Mouse (Mus musculus): ENCODE data around the gene Tdgf1. TPM values are rescaled to one million over a fixed set of nuclear protein-coding genes. Genes with fewer than 3 reads are reported as not detected.

Gene Tdgf1
- total RNA-seq, 2 experiments from 2014 or later, result not detected

DNA sequence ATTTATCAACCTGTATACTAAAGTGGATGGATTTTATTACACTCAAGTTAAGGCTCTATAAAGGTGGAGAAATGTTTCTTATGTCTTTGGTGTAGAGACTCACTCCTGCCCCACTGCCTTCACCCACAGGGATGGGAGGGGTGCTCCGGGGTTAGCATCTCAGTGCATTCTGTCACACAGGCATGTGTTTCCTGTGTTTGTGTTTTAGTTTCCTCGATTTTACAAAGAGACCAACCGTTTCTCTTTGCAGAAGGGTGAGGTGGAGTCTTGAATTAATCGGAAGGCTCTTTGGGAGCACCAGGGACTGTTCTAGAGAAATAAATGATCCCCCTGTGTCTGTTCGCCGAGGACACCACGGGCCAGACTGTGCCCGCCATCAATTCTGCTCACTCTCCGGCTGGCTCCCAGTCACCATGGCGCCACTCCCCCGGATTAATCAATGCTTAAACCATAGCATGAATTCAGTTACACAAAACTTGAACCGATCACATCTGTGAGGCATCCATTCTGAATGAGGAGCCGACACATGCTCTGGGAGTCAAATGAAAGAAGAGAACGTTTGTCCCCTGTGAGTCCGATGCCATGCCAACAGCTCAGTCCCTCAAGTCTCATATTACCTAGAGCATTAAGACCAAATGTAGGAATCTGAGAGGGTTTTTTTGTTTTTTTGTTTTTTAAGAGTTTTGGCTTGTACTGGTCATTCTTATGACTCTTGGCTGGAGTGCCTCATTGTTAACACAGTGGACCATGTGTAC, 25.1 kb downstream of the Tdgf1 start:
- intact Hi-C loops (cut with DNase I; ENCODE audit: low total_unique reads), result no loop called here

DNA sequence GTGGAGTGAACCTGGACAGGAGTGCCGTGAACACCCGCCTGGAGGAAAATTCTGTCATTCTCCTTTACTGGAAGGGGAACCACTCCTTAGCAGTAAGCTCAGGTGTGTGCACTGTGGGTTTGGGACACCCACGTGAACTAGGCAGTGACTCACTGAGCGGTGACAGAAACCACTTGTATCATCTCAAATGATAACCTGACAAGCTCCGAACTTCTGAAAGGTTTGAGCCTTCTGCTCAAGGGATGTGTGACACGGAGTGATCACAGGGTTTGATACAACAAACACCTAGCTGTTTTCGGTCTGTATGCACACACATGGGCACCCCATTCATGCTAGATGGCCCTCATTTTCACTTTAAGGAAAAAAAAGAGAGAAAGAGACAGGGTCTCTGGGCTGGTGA, 29.2 kb downstream of the Tdgf1 start, which contains the start of gene Fam240a:
Gene Fam240a, minus strand, starts transcription at position 76 of the 400 bp plus-strand sequence.
- no peak for DNase-seq
- intact Hi-C loops (cut with DNase I; ENCODE audit: low total_unique reads), result no loop called here

More for the DNA sequence above, 25.1 kb downstream of the Tdgf1 start:
- DNase-seq, result no peak

DNA sequence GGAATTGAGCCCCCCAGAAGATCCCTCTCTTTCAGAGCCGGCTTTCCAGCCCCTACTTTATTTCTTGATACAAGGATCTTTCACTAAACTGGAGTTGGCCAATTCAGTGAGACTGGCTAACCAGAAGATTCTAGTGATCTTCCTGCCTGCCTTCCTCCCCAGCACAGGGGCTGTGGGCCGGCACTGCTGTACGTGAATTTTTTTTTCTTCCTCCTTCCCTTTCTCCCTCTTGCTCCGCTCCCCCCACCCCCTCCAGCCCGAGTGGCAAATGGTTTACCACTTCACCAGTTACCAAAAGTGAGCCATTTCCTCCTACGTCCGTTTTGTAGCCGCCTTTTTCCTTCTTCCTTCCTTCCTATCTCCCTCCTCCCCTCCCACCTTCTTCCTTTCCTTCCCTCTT, 30.5 kb downstream of the Tdgf1 start:
- intact Hi-C loops (cut with DNase I; ENCODE audit: low total_unique reads), result no loop called here
- DNase-seq, result no peak

DNA sequence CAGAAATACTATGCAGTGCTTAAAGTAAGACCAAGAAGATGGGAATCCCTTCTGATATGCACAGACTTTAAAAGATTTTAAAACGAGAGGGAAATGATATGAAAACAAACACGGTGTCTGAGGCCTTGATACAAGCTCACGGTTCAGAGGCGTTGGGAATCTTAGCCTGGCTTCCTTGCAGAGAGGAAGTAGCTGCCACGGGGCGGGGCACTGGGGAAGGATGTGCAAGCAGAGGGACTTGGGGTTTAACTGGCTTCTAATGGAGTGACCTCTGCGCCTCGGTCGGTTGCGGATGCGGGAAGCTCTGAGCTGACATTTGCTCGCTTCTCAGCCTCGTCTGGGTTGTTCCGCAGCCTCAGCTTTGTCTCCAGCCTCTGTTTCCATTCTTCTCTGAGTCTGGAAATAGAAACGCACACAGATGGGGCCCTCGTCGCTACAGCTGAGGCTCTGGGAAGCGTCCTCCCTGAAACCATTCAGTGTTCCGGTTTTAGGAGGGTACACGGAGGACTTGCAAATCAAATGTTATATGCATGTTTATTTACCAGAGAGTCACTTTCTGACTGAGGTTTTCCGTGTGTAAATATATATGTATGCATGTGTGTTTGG, 31.2 kb downstream of the Tdgf1 start:
- no peak for DNase-seq
- intact Hi-C loops (cut with DNase I; ENCODE audit: low total_unique reads), result no loop called here

DNA sequence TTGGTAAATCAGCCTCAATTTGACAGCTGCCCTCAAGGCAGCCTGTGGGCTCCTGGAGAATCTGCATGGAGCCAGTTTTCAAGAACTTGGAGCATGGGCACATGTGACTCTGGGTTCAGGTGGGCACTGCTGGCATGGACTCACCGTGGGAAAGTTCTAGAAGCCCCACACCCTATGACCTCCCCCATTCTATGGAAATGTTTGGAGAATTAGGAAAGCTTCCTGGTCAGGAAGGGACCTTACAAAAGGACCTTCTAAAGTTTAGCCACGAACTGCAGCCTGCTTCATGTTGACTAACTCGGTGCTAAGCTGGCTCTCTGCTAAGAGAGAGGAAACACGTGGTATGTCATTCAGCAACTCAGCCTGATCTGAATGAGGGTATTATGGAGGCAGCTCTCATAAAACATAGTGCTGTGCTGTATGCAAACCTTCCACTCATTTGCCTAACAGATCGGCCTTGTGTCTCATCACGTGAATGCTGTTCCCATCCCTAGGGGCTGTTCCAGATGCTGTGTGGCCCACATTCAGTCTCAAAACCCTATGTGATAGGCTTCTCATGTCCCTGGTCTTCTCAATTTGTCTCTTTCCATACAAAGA, 36.5 kb downstream of the Tdgf1 start:
- no peak for DNase-seq
- intact Hi-C loops (cut with DNase I; ENCODE audit: low total_unique reads), result no loop called here

DNA sequence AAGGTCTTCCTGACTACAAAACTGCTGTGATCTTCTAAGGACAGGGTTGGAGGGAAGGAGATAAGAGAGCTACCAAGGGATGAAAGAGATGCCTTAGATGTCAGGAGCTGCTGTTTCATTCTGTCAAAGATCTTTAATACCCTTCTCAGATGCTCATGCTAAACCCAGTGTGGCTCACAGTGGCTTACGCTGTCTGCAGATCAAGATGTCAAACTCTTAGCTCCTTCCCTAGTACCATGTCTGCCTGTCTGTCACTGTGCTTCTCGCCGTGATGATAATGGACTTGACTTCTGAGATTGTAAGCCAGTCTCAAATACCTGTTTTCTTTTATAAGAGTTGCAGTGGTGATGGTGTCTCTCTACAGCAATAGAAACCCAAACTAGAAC, 37.3 kb downstream of the Tdgf1 start:
- DNase-seq, result no peak
- intact Hi-C loops (cut with DNase I; ENCODE audit: low total_unique reads), result no loop called here

DNA sequence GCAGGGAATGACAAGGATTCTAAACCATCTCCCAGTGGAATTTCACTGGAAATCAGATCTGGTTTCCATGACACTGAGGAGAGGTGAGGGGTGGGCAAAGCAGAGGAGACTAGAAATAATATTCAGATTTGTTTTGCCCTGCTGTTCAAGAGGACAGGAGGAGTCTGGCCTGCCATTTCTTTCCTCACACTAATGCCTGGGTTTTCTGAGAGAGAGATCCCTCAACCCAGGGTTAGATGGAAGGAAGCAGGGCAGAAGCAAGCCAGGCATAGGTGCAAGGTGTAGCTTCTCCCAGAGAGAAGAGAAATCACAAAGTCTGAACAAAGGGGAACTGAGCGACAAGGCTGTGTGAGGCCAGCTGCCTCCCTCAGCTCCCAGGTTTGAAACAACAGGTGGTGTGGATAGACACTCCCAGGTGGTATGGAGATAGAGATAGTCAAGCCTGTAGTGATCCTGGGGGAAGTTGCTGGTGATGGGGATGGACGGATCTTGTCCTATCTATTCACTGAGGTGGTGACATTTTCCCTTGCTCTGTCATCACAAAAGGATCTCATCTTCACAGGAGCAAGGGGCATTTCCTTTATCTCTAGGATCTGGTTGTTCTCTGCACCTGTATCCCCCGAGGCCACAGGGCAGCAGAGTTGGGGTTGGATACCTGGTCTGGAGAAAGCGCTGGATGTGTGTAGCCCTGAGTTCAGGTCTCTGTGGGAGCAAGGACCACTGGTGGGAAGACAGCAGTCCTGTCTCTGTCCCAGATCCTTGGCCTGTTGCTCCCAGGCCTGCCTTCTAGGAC, 37.9 kb downstream of the Tdgf1 start:
- no peak for DNase-seq
- intact Hi-C loops (cut with DNase I; ENCODE audit: low total_unique reads), result no loop called here

DNA sequence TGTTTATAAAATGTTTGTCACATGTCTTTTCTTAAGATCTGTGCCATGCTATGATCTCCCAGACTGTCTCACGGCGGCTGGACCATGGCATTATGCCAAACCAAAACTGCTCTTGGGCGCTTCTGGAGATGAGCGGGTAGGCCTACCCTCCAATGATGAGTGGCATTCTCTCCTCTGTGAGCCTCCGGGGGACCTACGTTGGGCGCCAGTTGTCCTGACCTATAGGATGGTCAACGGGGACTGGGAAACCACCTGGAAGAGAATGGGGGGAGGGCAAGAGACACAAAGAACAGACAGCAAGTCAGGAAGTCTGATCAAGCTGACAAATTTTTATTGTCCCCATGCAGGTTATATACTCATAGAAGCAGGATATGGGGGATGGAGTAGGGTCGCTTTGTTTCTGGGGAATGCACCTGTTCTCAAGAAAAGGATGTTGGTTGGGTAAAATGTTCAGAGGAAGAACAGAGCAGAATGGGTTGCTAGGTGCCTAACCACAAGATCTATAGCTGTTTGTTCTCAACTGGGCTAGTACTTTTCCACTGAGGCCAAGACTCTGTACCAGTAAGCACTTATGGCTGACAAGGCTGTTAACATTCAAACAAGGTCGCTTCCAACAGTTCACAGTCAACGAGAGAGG, 38.6 kb downstream of the Tdgf1 start:
- intact Hi-C loops (cut with DNase I; ENCODE audit: low total_unique reads), result no loop called here
- DNase-seq, result no peak

DNA sequence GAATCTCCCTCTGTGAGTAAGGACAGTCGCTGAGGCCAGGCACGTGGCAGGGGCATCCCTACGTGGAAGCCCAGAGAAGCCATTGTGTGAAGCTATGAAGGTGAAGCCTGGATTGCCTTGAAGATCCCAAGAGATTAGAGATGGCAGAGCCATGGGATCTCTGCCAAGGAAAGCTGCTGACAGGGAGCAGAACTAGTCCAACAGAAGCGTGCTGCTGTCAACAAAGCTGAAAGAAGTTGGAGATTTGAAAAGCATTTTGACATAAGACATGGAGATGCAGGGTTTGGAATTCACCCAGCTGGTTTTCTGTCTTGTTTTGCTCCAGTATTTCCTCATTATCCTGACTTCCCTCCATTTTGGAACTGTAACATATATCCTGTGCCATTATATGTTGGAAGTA, 43.7 kb downstream of the Tdgf1 start:
- intact Hi-C loops (cut with DNase I; ENCODE audit: low total_unique reads), result no loop called here
- no peak for DNase-seq

DNA sequence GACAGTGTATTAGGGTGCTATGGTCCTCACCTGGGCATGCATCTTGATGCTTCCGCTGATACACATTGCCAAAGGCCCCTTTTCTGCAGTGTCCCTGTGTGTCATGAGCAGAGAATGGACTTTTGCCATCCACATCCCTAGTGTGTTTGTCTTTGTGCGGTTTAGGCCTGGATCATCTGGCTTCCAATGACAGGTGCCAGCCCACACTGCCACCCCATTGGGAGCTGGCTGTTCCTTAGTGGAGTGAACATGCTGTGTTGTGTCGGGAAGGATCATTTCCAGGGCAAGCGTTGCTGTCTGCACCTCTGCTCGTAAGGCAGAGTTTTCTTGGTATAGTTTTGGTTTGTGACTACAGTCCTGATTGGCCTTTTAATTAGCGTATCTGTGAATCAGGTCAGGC, 44.8 kb downstream of the Tdgf1 start:
- intact Hi-C loops (cut with DNase I; ENCODE audit: low total_unique reads), result no loop called here
- DNase-seq, result no peak

DNA sequence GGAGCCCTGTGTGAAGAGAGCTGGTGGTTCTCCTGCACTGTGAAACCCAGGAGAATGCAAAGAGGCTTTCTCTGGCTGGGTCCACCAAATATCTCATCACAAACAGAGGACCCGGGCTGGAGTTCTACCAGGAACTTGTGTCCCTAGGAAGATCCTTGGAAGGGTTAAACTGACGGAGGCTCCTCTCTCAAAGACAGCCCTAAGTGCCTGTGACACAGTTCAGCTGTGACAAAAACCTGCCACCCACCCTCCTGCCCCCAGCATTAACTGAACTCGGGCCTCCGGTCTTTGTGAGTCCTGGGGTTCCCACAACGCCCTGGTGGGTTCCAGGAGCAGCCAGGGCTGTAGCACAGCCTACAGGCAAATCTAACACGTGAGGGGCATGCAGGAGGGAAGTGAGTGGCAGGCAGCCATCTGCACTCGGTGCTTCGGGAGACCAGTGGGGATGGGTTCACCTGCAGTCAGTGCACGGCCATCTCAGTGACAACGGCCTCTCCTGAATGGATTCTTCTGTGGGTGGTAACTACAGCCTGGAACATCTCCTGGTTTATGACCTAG, 46.4 kb downstream of the Tdgf1 start:
- intact Hi-C loops (cut with DNase I; ENCODE audit: low total_unique reads), result no loop called here
- DNase-seq, result no peak

DNA sequence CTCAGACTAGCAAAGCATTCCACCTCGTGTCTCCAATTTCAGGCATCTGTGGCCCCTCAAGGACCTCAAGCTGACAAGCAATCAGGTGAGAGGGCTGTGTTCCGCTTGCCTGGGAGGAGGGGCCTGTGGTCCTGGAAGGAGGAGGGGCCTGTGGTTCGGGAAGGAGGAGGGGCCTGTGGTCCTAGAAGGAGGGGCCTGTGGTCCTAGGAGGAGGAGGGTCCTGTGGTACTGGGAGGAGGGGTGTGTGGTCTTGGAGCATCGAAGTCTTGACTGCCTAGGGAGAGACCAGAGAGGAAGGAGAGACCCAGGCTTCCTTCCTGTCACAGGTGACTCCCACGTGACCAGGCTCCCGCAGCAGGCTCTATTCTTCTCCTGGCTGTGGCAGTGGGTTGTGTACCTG, 49.4 kb downstream of the Tdgf1 start:
- intact Hi-C loops (cut with DNase I; ENCODE audit: low total_unique reads), result no loop called here
- DNase-seq, result no peak

DNA sequence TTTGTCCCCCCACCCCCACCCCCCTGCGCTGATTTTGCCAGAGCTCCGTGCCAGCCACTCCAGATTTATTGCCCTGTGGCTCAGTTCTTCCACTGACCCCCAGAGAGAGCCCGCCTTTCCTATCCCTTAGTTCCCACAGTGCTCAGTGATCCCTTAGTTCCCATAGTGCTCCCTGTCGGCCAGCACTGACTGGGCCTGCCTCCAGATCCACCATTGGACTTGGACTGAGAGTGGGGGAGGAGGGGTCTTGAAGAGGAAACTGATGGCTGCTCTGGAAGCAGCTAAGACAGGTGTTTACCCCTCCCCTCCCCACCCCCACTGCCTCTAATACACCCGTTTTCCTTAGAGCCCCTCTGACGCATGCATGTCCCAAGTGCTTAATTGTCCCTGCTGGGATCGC, 50.0 kb downstream of the Tdgf1 start:
- no peak for DNase-seq
- intact Hi-C loops (cut with DNase I; ENCODE audit: low total_unique reads), result no loop called here

DNA sequence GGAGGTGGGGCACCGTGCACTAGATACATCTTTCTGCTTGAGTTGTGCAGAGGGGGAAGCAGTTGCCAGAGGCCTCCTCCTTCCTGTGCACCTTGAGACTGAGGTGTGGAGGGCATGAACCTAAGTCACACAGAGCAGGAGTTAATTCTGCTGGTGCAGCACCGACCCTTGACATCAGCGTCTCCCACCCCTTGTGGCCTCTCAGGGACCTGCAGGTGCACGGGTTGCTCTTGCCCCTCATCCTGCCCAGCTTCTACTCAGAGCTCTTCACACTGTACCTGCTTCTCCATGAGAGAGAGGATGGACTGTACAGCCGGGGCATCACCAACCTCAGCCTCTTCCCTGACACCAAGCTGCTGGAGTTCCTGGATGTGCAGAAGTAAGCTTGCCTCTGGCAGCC, 50.5 kb downstream of the Tdgf1 start:
- intact Hi-C loops (cut with DNase I; ENCODE audit: low total_unique reads), result no loop called here

DNA sequence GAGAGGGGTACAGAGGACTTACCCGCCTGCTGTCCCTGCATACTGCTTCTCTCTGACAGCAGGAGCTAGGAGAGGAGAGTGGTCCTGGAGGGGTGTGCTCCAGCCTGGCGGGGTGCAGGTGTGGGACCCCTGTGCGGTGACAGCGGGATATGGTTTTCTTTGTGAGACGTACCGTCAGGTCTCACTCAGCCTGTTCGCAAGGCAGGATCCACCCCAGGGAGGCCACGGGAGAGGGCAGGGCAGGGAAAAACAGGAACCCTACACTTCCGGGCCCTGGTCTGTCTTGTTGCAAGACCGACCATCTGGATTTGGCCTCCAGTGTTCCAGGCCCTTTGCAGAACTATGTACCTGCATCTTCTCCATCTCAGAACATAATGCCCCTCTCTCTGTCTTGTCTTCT, 52.5 kb downstream of the Tdgf1 start:
- no peak for DNase-seq
- intact Hi-C loops (cut with DNase I; ENCODE audit: low total_unique reads), result no loop called here

More for the DNA sequence above, 50.5 kb downstream of the Tdgf1 start:
- no peak for DNase-seq

DNA sequence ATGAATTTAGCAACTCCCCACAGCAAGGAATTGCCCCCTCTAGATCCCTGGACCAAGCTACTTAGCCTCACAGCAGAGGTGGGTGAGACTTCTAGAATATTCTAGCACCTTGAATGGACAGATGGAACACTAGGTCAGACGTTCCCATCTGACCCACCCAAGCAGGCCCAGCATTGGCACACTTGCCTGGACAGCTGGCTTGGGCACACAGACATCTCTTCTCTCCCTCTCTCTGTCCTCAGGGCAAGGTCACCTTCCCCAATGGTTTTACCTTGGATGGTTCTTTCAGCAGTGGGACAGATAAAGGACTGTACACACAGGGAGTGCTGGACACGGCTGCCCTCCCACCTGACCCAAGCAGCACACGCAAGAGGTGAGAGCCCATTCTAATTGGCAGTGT, 53.4 kb downstream of the Tdgf1 start:
- intact Hi-C loops (cut with DNase I; ENCODE audit: low total_unique reads), result no loop called here
- DNase-seq, result peak; percentile 3

DNA sequence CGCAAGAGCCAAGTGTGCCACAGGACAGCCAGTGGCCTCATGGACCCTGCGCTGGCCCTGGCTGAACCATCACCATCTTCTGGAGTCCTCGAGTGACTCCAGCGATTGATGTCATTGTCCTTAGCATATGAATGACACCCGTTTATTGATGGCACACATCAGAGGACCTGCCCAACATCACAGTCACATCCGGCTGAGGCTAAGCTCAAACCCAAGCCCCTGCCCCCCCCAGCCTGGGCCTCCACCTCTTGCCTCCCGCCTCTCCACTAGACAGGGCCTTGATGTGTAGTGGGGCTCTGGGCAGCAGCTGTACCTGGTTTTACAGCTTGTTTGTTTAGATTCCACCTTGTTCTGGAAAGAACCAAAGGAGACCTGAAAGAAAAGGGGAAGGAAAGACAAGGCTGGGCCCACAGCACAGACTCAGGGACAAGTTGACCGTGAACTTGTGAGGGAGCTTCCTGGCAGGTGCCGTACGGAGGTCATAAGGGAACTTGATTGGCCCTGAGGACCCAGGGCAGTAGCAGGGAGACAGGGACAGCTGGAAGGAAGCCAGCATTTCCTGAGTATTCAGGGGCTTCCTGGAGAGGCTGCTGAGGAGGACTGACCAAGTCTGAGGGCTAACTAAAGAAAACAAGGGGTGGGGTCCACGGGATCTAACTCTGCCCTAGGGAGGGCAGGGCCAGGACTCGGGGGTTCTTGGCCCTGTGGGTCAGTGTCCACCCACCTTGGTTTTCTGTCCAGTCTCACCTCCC, 54.7 kb downstream of the Tdgf1 start:
- intact Hi-C loops (cut with DNase I; ENCODE audit: low total_unique reads), result no loop called here

DNA sequence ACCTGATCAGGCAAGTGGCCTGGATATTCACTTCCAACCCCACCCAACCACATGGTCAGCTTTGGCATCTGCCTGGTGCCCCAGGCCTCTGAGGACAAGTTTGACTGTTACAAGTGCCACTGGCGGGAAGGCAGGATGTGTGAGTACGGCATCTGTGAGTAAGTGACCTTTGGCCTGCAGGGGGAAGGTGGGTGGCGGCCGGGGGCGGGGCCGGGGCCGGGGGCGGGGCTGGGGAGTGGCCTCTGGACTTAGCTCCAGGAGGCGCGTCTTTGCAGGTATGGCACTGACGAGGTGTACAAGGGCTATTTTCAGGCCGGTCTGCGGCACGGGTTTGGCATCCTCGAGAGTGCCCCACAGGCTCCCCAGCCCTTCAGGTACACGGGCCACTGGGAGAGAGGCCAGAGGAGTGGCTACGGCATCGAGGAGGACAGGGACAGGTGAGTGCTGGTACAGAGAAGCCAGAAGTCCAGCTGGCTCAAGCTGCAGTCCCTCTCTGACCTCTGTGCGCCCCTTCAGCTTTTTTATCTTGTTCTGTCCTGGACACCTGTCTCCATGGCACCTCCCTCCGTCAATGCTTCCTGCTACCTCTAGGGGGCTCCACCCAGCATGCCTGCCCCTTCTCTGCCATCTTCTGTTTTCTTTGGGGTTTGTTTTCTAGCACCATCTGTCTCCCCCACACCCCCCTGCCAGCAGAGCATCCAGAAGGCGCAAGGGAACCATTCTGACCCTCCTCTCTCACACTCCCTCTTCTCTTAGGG, 55.8 kb downstream of the Tdgf1 start:
- DNase-seq, result peak; percentile 4
- intact Hi-C loops (cut with DNase I; ENCODE audit: low total_unique reads), result no loop called here

More for the DNA sequence above, 54.7 kb downstream of the Tdgf1 start:
- DNase-seq, result peak; percentile 5

All from gastrocnemius, postnatal 14 days (tissue).